Mouse (Mus musculus): ENCODE data around the gene Tspan11.

GRCm38 (mm10) chr6:127846521-127846920 lies 40.9 kb upstream of the Tspan11 start:
- TF ChIP-seq CTCF (IDR thresholded peaks at IDR 0.05; ENCODE audit: control insufficient read depth, insufficient read depth, low read length) (no peak), POLR2A (IDR thresholded peaks at IDR 0.05; ENCODE audit: borderline replicate concordance, control insufficient read depth, low read depth, low read length) (no peak)

Measured in bone marrow, adult 2 months (tissue).